Mouse (Mus musculus): ENCODE measurements around the gene Fyb.
"Not testable (repeated sequence)": the region's sequence is repeated elsewhere in the genome, so short reads cannot be mapped to it uniquely, and the experiment has no call there.

Gene Fyb

DNA sequence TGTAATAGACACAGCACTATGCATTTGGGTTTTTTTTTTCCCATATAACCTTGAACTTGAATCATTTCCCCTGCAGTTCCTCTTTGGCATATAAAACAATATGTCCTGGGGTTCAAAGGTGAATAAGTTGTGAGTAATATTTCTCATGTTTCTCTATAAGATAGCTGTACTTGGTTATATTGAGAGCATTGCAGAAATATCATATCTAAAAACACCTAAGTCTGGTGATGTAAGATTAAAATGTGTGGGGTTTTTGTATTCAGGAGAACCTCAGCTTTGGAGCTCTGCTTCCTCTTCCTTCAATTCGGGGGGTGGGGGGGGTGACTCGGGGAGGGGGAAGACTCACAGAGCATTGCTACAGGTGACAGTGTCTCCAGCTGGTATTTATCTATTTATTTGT is 40.0 kb downstream of the Fyb start:
- DNase-seq: no peak

DNA sequence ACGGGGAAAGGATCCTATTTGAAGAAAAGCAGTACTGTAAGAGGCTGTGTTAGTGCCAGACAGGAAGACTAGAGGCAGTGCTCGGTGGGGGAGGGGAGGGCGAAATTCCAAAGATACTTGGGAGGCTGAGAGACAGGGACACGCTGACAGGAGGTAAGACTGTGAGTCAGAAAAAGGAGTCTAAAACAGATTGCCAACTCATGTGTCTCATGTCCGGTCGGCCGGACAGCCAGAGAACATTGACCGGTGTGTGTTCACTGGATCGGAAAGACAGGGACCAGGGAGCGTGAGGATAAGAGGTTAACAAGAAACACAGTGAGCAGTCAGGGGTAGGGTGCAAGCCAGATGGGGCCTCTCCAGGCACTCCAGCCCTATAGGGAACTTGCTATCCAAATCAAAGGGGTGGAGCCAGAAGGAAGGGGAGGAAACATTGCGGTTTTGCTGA is 42.3 kb downstream of the Fyb start:
- DNase-seq: no peak

DNA sequence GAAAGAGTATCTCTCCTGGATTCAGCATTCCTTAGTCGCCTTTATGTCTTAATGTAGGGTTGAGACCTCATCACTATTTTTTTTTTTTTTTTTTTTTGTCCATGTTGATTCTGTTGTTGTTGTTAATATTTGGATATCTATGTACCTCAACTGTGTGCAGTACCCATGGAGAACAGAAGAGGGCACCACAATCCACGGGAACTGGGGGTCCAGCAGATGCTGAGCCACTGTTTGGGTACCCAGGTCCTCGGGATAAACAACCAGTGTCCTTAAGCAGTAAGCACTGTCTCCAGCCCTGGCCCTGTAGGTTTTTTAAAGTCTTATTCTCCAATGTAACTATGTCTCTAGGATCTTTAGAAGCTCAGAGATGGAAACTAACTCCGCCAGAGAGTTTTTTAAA is 43.2 kb downstream of the Fyb start:
- no peak for DNase-seq

DNA sequence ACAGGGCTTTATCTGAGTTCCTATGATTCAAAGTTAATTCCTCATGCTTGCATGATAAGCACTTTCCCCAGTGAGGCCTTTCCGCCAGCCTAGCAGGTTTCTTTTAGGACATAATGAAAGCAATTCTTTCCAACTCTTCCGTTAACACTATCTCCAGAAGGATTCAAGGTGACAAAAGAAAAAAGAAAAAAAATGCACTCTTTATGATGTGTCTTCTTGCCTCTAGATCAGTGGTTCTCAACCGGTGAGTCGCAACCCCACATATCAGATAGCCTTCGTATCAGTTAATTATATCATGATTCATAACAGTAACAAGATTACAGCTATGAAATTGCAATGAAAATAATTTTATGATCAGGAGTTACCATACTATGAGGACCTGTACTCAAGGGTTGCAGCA is 45.3 kb downstream of the Fyb start:
- no peak for DNase-seq

DNA sequence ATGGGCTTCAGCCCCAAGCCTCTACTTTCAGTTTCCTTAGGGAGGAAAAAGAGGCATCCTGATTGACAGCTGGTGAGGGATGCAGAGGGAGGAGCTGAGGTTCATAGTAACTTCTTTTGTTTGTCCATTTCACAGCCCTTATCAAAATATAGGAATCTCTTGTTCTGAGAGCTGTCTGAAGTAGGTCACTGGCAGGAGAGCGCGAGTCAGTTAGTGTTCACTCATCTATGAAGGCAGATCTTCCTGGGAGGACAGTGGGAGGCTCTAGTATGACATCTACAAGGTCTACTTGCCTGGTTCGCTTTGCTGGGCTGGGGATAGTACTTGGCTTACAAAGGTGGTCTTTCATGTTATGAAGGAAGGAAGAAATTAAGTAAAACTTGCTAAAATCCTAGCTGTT is 46.0 kb downstream of the Fyb start:
- no peak for DNase-seq

DNA sequence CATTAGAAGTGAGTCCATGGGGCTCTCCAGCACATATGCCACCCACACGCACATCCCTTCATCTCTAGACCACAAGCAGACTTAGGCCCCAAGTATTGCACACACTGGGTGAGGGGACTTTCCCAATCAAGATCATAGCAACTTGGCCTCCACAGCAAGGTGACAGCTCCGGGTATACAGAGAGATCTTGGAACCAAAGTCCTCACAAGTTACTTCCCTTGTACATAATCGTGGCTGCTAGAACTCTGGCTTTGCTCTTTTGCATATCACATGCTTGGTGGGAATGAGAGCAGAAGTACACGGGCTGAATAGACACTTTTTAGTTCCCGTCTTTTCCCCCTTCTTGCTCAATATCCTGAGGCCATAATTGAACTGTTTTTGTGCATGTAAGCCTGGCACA is 46.4 kb downstream of the Fyb start:
- DNase-seq: no peak

DNA sequence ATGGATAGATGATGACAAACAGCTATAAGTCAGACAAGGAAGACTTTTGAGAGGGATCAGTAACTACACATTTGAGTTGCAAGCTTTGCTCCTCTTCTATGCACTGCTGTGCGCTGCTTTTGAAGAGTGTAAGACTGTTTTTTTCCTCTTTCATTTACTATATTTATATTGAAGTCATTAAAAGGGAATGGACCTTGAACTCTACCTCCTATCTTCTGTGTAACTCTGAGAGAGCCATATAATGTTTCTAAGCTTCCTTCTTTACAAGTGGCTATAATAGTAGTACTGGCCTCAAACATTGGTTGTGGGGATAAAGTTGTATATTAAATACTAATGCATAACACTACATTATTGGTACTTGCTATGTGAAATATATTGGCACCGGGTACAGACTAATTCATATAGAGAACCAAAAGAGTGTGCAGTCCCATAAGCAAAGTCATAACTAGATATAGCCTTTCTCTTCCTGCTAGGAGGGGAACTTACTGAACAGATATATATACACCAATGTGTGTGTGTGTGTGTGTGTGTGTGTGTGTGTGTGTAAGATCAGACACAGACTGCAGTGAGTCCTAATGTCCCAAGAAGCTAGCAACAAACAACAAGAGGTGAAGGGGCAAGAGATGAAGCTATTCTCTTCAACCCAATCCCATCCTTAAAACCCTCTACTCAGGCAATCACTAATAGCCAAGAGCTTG is 47.7 kb downstream of the Fyb start:
- no peak for DNase-seq

DNA sequence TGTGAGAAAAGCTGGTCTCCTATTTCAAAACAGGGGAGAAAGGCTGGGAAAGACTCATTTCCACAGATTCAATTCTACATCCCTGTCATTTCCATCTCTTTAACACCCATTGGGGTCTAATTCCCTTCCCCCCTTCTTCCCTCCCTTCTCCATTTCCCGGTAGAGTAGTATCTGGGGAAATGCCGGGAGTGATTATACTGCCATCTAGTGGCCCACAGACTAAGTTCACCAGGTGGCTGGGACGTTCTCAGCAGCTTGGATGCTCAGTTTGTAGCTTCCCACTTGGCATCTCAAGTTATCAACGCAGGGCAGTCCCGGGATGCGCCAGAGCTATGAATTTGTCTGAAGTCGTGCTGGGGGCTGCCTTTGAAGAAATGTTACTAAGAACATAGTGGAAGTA is 48.2 kb downstream of the Fyb start:
- peak; percentile 11 for DNase-seq

DNA sequence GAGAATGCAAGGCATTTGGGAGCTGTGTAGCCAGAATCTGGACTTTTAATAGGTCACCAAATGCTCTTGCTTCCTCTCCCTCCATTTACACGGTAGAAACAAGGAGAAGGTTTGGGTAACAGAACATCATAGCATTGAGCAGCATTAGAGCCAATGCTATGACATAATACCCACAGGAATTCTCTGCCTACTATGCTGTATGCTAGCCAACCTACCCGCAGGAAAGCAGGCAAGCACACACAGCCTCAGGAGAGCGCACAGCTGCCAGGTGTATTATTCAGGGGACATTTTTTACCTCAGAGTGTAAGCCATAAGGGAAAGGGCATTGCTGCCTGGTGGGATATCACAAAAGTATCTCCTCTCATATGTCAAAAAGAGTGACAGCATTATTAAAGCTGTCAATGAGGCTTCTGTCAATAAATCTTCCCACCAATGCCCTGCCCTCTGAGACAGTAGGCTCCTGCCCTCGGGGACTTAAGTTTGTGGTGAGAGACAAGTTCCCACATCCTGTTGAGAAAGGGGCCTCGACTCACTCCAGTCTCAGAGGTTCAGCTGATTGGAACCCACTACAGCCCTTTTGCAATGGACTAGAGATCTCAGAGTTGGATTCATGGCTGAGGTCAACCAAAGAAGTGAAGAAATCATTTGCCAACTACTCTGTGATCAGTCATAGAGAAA is 51.8 kb downstream of the Fyb start:
- DNase-seq: no peak

DNA sequence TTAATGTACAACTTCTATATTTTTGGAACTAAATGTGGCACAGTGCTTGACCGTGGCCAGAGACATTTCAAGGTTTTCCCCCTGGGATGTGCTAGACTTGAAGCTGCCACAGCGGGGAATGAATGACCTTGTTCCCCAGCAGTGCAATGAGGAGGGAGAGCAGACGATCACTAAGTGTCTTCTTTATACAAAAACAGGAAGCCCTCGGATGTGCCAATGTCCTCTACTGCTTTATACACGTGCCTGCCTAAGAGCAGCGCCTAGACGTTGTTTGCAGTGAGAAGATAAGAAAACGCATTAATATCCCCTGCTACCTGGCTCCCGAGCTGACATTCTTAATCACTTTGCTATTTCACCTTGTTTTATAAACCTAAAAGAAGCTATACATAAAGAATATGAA is 55.3 kb downstream of the Fyb start:
- DNase-seq: no peak

DNA sequence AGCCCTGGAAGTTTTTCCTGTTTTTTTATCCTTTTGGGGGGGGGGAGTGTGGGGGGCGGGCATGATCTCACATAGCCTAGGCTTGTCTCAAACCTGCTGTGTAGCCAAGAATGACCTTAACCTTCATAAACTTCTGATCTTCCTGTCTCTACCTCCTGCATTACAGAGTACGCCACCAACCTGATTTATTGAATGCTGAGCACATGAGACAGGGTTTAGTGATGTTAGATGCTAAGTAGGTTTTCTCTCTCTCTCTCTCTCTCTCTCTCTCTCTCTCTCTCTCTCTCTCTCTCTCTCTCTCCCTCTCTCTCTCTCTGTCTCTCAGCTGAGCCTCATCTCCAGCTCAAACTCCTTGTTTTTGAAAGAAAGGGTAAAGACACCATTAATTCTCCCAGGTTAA is 56.0 kb downstream of the Fyb start:
- DNase-seq: no peak

DNA sequence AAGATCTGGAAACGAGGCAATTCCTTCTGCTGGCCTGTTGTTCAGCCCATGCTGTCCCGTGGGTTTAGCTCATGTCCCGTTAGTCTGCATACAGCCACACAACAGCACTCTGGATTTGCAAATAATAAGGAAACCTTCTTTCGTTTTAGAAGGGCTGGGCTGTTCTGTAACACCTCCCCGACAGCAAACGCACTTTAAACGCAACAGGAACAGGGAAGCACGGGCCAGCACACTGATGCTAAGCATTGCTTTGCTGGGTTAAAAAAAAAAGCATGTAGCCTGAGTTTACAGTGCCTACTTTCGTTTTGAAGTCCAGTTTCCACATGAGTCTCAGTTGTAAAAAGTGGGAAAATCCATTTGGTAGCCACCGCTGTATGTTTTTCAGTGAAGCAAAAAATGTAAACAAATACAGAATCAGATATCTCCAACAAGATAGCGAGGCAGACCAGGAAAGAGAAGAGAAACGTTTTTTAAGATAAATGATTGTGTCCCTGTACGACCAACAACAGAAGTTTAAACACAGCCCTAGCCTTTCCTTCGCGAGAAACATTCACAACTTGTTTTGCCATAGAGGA is 56.6 kb downstream of the Fyb start:
- no peak for DNase-seq

DNA sequence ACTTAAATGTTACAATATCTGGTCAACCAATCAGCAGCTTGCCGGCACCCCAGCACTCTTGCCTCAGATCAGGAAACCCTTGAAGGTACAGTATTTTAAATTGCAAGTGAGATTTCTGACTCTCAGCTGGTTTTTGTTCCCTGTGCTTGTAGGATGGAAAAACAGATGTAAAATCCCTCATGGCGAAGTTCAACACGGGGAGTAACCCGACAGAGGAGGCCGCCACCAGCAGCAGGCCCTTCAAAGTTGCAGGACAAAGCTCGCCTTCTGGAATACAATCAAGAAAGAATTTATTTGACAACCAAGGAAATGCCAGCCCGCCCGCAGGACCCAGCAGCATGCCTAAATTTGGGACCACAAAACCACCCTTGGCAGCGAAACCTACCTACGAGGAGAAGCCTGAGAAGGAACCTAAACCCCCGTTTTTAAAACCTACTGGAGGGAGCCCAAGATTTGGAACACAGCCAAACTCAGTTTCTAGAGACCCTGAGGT is 57.2 kb downstream of the Fyb start:
- DNase-seq: no peak

DNA sequence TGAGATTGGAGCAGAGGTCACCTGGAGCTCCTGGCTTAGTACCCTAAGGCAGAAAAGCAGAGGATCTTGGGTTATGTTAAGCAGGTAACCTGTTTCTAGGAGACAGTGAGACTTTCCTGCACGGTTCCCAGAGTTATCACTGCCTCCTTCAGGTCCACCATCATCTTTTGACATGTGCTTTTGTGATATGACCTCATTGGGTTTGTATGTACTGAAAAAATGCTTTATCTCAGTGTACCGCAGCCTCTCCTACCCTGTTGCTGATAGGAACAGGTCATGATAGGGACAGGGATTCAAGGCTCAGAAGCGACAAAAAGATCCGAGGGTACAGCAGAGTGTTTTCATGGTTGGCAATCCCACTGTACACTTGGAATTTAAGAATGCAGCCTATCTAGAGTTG is 62.0 kb downstream of the Fyb start:
- no peak for DNase-seq

DNA sequence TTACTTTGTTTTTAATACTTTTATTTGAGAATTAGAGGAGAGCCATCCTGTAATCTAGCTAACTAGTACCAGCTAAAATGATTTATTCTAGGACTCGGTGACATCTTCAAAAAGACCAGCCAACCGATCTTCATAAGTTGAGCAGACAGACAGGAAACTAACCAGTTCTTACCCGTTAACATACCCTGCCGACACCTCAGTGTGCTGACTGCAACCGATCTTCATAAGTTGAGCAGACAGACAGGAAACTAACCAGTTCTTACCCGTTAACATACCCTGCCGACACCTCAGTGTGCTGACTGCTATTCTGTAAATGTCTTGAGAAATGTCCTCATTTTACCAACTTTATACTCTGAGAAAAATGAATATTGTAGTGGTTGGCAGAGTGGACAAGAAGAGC is 63.7 kb downstream of the Fyb start:
- not testable (repeated sequence) for DNase-seq

DNA sequence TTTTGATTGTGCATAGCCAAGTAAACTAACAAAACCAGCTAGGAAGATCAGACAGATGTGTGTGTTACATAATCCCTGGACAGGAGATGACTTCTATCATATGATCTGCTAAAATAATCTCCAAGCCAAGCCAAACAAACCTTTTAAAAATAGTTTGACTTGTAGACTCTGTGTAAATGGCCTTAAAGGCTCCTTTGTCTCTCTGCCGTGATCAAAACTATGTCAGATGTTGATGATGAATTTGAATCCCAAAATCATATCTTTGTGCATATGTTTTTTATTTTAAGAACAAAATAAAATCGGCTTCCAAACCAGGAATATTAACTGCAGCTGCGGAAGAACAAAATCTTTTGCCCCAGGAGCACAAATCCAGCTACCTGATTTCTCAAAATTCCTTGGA is 64.9 kb downstream of the Fyb start:
- no peak for DNase-seq

DNA sequence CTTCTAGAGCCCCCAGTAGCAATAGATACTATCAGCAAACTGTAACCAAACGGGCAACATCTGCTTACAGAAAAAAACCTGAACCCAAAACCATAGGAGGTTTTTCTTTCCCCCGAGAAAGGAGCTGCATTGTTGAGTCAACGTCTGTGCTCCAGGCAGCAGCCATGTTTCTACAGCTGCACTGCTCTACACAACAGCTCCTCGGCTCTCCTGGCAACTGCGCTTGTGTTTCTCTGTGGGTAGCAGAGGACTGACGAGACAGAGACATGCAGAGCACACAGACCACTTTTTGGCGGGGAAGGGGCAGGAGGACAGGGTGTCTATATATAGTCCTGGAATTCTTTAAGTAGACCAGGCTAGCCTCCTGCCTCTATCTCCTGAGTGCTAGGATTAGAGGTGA is 65.5 kb downstream of the Fyb start:
- DNase-seq: no peak

DNA sequence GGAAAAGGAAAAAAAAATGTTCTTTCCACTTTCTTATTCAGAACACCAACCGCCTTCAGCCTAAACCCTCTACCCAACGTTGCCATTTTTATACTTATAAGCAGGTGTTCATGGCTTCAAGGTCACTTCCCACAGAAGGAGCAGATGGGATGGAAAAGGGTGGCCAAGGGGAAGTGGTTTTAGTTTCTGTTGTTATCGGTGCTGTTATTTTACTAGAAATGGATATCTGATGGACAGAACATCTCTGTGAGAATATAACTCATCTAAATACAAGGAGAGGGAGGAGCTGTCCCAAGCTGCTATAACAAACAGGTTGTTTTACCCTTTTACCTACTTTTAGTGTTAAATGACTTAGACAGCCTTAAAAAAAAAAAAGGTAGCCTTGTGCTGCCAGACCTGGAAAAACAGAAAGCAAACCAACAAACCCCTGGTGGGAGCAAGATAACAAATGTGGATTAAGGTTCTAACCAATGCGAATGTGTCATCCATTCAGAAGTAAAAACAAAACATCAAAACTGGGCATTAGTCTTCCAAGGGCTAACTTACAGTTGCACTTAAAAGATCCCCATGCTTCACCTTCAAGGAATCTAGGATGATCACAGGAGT is 68.3 kb downstream of the Fyb start:
- no peak for DNase-seq

DNA sequence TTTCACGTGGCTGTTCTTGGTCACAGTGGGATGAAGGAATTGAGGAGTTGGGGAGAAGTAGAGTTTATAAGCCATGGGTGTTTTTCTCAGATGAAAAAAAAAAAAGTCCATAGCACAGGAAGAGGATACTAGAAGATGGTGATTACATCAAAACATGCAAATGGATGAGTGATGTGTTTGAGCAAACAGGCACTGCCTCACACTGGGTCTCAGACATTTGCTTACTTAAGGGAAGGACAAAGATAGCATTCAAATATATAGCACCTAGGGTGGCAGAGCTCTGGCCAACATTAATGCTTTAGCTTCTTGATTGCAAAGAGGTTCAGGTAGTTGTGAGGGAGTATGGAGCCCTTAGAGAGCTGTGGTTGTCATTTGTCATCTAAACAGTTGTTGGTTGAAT is 68.9 kb downstream of the Fyb start:
- no peak for DNase-seq

DNA sequence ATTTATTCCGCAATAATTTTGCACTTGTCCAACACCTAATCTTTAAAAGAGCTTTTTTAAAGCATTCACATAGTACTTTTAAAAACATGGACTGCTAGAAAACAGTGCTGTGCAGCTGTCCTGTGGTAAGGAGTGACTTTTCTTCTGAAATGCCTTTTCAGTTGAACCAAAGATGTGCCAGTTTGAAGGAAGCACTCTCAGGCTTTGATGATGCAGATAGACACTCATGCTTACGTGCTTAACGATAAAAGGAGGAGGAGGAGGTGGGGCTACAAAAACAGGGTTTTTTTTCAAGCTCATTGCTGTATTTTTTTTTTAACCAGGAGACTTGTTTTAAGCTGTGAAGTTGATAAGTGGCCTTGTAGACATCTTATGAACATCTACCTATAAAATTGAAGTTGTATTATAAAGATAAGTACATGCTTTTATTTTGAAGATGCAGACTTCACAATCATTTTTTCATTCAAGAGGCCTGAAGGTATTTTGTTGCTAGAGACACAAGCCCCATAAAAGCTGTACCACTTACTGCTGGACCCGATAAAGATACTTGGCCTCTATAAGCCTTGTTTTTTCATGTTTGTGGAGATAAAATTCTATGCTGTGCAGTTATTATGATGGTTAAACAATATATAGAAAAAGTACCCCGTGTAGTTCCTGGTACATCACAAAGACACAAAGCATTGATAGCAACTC is 70.1 kb downstream of the Fyb start:
- no peak for DNase-seq

DNA sequence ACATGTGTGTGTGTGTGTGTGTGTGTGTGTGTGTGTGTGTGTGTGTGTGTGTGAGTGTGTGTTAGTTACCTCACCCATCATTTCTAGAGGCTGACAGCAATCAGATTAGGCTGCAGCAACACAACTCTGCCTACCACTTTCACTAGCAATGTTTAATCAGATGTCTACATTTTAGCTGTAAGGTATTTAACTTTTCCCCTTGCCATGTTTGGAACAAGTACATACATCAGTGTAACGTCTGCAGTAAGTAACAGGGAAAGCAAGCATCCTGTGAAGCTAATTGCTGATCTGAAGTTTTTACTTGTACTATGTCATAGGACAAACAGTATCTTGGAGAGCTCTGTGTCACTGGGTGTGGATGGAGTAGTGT is 70.6 kb downstream of the Fyb start:
- DNase-seq: no peak

DNA sequence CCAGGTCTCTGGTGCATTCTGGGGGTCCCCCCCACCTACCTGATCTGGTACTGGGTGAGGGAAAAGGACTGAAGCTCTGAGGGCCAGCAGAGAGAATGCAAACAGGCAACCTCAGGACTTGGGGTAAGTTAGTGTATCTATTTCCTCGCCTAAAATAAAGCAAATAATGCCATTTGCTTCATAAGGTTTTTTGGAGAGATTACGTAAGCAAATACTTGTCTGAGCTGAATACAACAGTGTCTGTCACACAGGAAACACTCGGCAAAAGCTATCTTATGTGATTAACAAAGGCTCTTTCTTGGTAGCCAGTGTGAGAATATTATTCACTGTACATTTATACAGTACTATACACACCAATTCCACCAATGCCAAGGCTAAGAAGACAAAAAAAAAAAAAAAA is 76.0 kb downstream of the Fyb start:
- no peak for DNase-seq

DNA sequence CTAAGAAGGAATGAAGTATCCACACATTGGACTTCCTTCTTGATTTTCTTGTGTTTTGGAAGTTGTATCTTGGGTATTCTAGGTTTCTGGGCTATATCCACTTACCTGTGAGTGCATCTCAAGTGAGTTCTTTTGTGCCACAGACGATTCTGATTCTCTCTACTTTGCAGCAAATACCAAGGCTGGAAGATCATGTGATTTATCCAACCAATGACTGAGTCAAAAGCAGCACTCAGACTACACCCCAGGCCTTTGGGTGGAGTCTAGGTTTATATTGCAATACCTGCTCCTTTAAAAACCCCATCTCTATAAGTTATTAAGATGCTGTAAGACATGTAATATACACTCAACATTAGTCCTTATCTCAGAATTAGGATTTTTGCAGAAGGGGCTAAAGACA is 77.7 kb downstream of the Fyb start:
- no peak for DNase-seq

DNA sequence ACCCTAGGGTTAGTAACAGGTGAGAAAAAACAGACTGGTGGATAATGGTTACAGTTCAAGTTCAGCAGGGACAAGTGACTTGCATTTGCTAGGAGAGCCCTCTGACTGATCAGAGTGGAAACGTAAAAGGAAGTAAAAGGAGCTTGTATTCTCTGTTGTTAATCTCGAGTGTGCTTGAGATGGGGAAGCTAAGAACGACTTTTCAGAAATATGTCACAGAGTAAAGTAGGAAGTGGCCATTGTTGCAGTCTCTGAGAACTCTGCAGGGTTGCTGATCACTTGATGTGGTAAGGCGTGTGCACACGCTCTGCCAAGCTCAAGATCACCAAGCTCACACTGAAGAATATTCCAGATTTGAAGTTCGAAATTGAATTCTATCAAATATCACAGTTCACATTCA is 78.7 kb downstream of the Fyb start:
- DNase-seq: no peak

Data from cerebellum, adult 11 months (tissue).